Mouse (Mus musculus): Measurements from ENCODE around the gene Vmn1r116. TPM values are rescaled to one million over a fixed set of nuclear protein-coding genes. Genes with fewer than 3 reads are reported as not detected.
"Not testable (repeated sequence)": the region's sequence is repeated elsewhere in the genome, so short reads cannot be mapped to it uniquely, and the experiment has no call there.

Gene Vmn1r116
- not detected in 2 replicates for polyA plus RNA-seq (2016; fragmentation: Nextera tagmentation; extraction: Ambion mirVana)

- not testable (repeated sequence) for H3K36me3 ChIP-seq (replicated peaks); H3K27me3 ChIP-seq (ENCODE audit: poor library complexity, severe bottlenecking); H3K4me3 ChIP-seq; H3K4me1 ChIP-seq; DNase-seq (ENCODE audit: extremely low spot score, low spot score); H3K9me3 ChIP-seq; H3K27ac ChIP-seq
- WGBS = 74% methylated on average over 3 of the region's 3 CpGs
Measured at GRCm38 (mm10) chr7:20871956-20872355, at the start of gene Vmn1r116. Vmn1r116 (plus strand) TSS chr7:20872256.

GRCm38 (mm10) chr7:20844885-20845284 is 27.2 kb upstream of the Vmn1r116 start, which contains the start of gene Vmn1r115:
Vmn1r115 (minus strand) TSS chr7:20844985.
- not testable (repeated sequence) for H3K27ac ChIP-seq; H3K4me3 ChIP-seq; DNase-seq (ENCODE audit: extremely low spot score, low spot score); H3K4me1 ChIP-seq; H3K9me3 ChIP-seq; H3K27me3 ChIP-seq (ENCODE audit: poor library complexity, severe bottlenecking); H3K36me3 ChIP-seq (replicated peaks)
- 89% methylated on average over 1 of the region's 3 CpGs for WGBS

GRCm38 (mm10) chr7:20884021-20884420 is 12.0 kb downstream of the Vmn1r116 start, which contains the start of gene Vmn1r117:
Vmn1r117 (minus strand) TSS chr7:20884121.
- H3K27me3 ChIP-seq (ENCODE audit: poor library complexity, severe bottlenecking); H3K9me3 ChIP-seq; H3K4me3 ChIP-seq; H3K36me3 ChIP-seq (replicated peaks); H3K4me1 ChIP-seq; H3K27ac ChIP-seq; DNase-seq (ENCODE audit: extremely low spot score, low spot score): not testable (repeated sequence)
- no CpG with 5 or more reads among the region's 2 CpGs for WGBS

GRCm38 (mm10) chr7:20912247-20912646 is 40.2 kb downstream of the Vmn1r116 start, which contains the start of gene Vmn1r118:
Vmn1r118 (minus strand) TSS chr7:20912347.
- H3K27ac ChIP-seq; DNase-seq (ENCODE audit: extremely low spot score, low spot score); H3K36me3 ChIP-seq (replicated peaks); H3K27me3 ChIP-seq (ENCODE audit: poor library complexity, severe bottlenecking); H3K4me1 ChIP-seq; H3K9me3 ChIP-seq; H3K4me3 ChIP-seq: not testable (repeated sequence)
- WGBS = no CpG with 5 or more reads among the region's 2 CpGs

Other genes with a start within 250 kb of the Vmn1r116 start
- gene Vmn1r107, start 203.3 kb upstream of the Vmn1r116 start, polyA plus RNA-seq (2016; fragmentation: Nextera tagmentation; extraction: Ambion mirVana) = not detected in 2 replicates
- not detected in 2 replicates for gene Vmn1r111, start 169.0 kb upstream of the Vmn1r116 start, polyA plus RNA-seq (2016; fragmentation: Nextera tagmentation; extraction: Ambion mirVana)
- gene Gm10668, start 141.6 kb upstream of the Vmn1r116 start, polyA plus RNA-seq (2016; fragmentation: Nextera tagmentation; extraction: Ambion mirVana) = not detected in 2 replicates
- not detected in 2 replicates for gene Vmn1r112, start 101.1 kb upstream of the Vmn1r116 start, polyA plus RNA-seq (2016; fragmentation: Nextera tagmentation; extraction: Ambion mirVana)
- not detected in 2 replicates for gene Vmn1r113, start 85.0 kb upstream of the Vmn1r116 start, polyA plus RNA-seq (2016; fragmentation: Nextera tagmentation; extraction: Ambion mirVana)
- not detected in 2 replicates for gene Vmn1r114, start 60.1 kb upstream of the Vmn1r116 start, polyA plus RNA-seq (2016; fragmentation: Nextera tagmentation; extraction: Ambion mirVana)
- gene Vmn1r115, start 27.3 kb upstream of the Vmn1r116 start, polyA plus RNA-seq (2016; fragmentation: Nextera tagmentation; extraction: Ambion mirVana) = not detected in 2 replicates
- gene Vmn1r117, start 11.9 kb downstream of the Vmn1r116 start, polyA plus RNA-seq (2016; fragmentation: Nextera tagmentation; extraction: Ambion mirVana) = not detected in 2 replicates
- not detected in 2 replicates for gene Vmn1r118, start 40.1 kb downstream of the Vmn1r116 start, polyA plus RNA-seq (2016; fragmentation: Nextera tagmentation; extraction: Ambion mirVana)
- not detected in 2 replicates for gene Vmn1r119, start 140.2 kb downstream of the Vmn1r116 start, polyA plus RNA-seq (2016; fragmentation: Nextera tagmentation; extraction: Ambion mirVana)
- not detected in 2 replicates for gene Vmn1r120, start 181.5 kb downstream of the Vmn1r116 start, polyA plus RNA-seq (2016; fragmentation: Nextera tagmentation; extraction: Ambion mirVana)
- not detected in 2 replicates for gene Vmn1r121, start 226.3 kb downstream of the Vmn1r116 start, polyA plus RNA-seq (2016; fragmentation: Nextera tagmentation; extraction: Ambion mirVana)